ENCODE assay signal across 24 mouse cellular contexts in genomic region chr13:96287797-96288196, GRCm38 (mm10).
DNase-seq lines count a peak whose midpoint lies in the region; ATAC-seq and TF ChIP-seq lines count a peak whose summit lies in the region.
"Had no signal": no experiment of that assay in that cellular context is flagged by ENCODE, and none has a peak within 500 bp of the region (broad histone marks: within the 10 kb centered on the region; RNA-seq: fewer than 3 reads in every experiment).

No protein-coding gene starts in this region.

- intact Hi-C loops in left cerebral cortex, postnatal 10 days (cut with DNase I), result no loop called here

- H3K27me3 ChIP-seq in liver, postnatal 0 days (ENCODE audit: insufficient read depth, low read length), result no peaks in the 10 kb centered on the region

- no peak overlapping the region for H3K4me3 ChIP-seq in liver, postnatal 0 days (ENCODE audit: low read depth, low read length)
- H3K4me3 ChIP-seq: heart, embryonic 10.5 days had no signal

- peak; percentile 18 to 27 for DNase-seq in left cerebral cortex, adult 18-20 months (ENCODE audit: low spot score in 2 of 2)
- DNase-seq in left cerebral cortex, postnatal 10 days (ENCODE audit: extremely low spot score in 1 of 2, low spot score in 2 of 2), result no peak
- DNase-seq in MN1 (ENCODE audit: low spot score), result peak; percentile 20
- DNase-seq in frontal cortex, adult 2 months (ENCODE audit: extremely low spot score in 1 of 2, low spot score in 1 of 2), result peak; percentile 14 to 64
- peak; percentile 37 to 46 for DNase-seq in right cerebral cortex, adult 2 months (ENCODE audit: low spot score in 2 of 2)
- DNase-seq in yolk sac, embryonic 10.5 days (ENCODE audit: low spot score), result no peak
- no peak for DNase-seq in layer of hippocampus, postnatal 36 days
- DNase-seq in liver, postnatal 0 days, result no peak
- DNase-seq: adrenal gland, adult 2 months; cerebellum, postnatal 25 days; embryo, embryonic 11 days; forebrain, postnatal 0 days; gastrocnemius, postnatal 36 days; heart, postnatal 10 days; kidney, adult 2 months; kidney, postnatal 14 days; layer of hippocampus, adult 9-11 months; lung, adult 2 months; lung, postnatal 36 days; spleen, adult 18-20 months; thymus, postnatal 36 days had no signal

- no peak for ATAC-seq in liver, postnatal 0 days
- ATAC-seq: forebrain, postnatal 0 days; inflammation-experienced regulatory T-cells, adult 6 months had no signal

- no peaks in the 10 kb centered on the region for H3K36me3 ChIP-seq in liver, postnatal 0 days (replicated peaks; ENCODE audit: insufficient read depth, low read length)
- H3K36me3 ChIP-seq: heart, embryonic 10.5 days had no signal

- WGBS in liver, postnatal 0 days (ENCODE audit: insufficient replicate concordance), result 62% methylated on average over 7 of the region's 7 CpGs

- H3K4me2 ChIP-seq in liver, postnatal 0 days (ENCODE audit: low read depth, low read length), result no peak overlapping the region
- H3K4me2 ChIP-seq: liver, embryonic 11.5 days had no signal

- no peak overlapping the region for H3K27ac ChIP-seq in liver, postnatal 0 days (ENCODE audit: low read depth)
- H3K27ac ChIP-seq: heart, embryonic 10.5 days had no signal

- H3K9ac ChIP-seq in liver, postnatal 0 days (replicated peaks), result no peak overlapping the region
- H3K9ac ChIP-seq: forebrain, postnatal 0 days had no signal

- H3K9me3 ChIP-seq in liver, postnatal 0 days (ENCODE audit: low read length), result no peaks in the 10 kb centered on the region
- H3K9me3 ChIP-seq: heart, embryonic 10.5 days had no signal

- H3K4me1 ChIP-seq in liver, postnatal 0 days (ENCODE audit: insufficient read depth), result no peaks in the 10 kb centered on the region

- no peak for TF ChIP-seq CTCF in liver, postnatal 0 days (IDR thresholded peaks at IDR 0.05; ENCODE audit: low read depth)

- no peak for TF ChIP-seq EP300 in liver, postnatal 0 days (IDR thresholded peaks at IDR 0.05; ENCODE audit: low read depth)

Comparison
In these comparisons a context has a peak if more than half of its experiments do, and no peak if none do; other contexts are left out.
1. DNase-seq: peak in left cerebral cortex, adult 18-20 months (2 of 2), MN1 (single experiment), frontal cortex, adult 2 months (2 of 2) and right cerebral cortex, adult 2 months (2 of 2); none in left cerebral cortex, postnatal 10 days (0 of 2), yolk sac, embryonic 10.5 days (single experiment), layer of hippocampus, postnatal 36 days (0 of 2) and liver, postnatal 0 days (single experiment).